Mouse (Mus musculus) adrenal gland, postnatal 10 days (tissue): ENCODE data around the gene Tnfrsf8. TPM values are rescaled to one million over a fixed set of nuclear protein-coding genes. Genes with fewer than 3 reads are reported as not detected.
"Not testable (repeated sequence)": the region's sequence is repeated elsewhere in the genome, so short reads cannot be mapped to it uniquely, and the experiment has no call there.

Experiments used
- DNase-seq: peaks from one replicate; pipeline ENCODE4 v3.0.0; 2021; ENCODE audit warnings: mixed read lengths
- total RNA-seq, 2 experiments: library from RNA; stranded (reverse); gene quantifications; 2 replicates each; pipeline ENCODE4 v1.2.3; 2021

The Tnfrsf8 gene
- total RNA-seq, 2 experiments from 2014 or later, result 0.21 to 0.24 TPM

DNA sequence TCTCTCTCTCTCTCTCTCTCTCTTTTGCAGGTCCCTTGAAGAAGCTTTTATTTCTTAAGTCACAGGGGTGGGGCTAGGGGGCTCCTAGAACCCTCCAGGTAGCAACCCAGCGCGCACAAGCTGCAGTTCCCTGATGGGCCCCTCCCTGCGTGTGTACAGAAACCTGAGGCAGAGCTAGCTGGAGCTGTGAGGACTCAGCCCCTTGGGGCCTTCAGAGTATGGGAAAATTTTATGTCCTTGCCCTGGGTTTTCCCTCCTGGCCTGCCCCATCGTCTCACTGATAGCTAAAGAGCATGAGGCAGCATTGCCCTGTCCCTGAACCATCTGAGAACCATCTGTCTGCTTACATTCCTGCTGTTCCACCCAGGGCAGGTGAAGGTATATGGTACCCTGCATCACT, 8.5 kb downstream of the Tnfrsf8 start:
- no peak for DNase-seq

DNA sequence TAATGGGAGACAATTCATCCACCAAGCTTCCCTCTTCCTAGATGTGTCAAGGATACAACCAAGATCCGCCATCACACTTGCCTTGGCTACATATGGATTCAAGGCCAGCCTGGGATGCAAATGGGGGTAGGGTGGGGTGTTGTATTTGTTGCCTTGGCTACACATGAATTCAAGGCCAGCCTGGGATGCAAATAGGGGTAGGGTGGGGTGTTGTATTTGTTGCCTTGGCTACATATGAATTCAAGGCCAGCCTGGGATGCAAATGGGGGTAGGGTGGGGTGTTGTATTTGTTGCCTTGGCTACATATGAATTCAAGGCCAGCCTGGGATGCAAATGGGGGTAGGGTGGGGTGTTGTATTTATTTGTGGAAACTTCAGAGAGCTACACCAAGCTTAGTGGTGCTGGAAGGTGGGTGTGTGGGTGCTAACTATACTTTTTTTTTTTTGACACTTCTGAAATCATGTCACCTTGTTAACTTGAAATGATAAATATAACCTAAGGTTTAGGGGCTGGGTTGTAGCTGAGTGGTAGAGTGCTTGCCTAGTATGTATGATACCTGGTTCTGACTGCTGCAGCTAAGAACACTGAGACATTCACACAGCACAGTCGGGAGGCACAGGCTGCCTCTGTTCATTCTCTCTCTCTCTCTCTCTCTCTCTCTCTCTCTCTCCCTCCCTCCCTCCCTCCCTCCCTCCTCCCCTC, 9.2 kb downstream of the Tnfrsf8 start:
- DNase-seq, result not testable (repeated sequence)

DNA sequence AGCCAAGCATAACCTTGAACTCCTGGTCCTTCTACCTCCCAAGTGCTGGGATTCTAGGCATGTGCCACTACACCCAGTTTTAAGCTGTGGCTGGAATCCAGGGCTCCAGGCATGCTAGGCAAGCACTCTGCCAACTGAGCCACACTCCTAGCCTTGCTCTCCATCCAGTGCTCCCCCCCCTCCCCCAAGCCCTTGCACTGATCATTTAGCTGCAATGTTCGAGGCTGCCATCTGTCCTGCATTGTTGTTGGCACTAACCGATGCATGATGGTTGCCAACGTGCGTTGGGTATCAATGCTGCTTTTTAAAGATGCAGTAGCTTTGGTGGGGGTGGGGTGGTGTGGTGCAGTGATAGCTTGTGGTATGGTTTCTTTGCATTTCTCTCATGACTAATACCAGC, 10.9 kb downstream of the Tnfrsf8 start:
- no peak for DNase-seq

DNA sequence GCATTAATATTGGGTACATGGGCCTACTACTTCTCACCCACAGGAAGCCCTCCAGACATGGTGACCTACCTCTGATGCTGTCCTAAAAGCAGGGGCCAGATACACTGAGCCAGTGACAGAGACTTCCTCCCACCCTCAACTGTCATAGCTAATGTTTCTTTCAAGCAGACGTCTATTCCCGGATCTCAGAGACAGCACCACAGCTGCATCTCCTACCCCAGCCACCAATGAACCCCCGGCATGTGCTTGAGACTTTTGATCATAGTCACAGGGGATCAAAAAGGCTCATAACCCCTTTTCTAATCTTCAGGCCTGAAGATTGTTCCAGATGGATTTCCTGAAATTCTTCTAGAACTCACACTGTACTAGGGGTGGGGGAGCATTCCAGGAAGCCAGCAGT, 12.9 kb downstream of the Tnfrsf8 start:
- no peak for DNase-seq

DNA sequence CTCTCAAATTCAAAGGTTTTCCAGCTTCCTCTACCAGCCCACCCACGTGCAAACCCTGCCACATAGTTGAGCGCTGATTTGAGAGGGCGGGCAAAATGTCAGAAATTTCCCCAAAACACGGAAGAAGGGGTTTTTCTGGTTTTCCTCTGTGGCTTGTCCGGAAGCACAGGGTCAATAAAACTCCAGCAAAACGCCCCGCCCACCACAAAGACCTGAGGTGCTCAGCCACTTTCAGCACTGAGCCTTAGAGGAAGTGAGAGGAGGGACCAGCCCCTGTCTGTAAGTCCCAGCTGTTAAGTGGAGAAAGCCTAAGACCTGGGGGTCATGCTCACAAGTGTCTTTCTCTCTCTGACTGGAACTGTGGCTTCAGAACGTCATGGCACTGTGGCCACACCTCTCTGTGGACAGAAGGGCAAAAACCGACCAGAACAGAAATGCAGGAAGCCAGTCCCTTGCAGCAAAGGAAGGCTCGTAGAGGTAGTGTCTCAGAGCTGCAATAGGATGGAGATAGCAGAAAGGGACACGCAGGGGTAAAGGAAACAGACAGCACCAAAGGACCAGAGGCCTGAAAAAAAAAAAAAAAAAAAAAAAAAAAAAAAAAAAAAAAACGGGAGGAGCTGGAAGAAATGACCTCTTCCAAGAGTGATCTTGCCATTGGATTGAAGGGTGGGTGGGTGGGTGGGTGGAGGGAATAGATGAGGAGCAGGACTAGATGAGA, 14.6 kb downstream of the Tnfrsf8 start:
- DNase-seq, result no peak

DNA sequence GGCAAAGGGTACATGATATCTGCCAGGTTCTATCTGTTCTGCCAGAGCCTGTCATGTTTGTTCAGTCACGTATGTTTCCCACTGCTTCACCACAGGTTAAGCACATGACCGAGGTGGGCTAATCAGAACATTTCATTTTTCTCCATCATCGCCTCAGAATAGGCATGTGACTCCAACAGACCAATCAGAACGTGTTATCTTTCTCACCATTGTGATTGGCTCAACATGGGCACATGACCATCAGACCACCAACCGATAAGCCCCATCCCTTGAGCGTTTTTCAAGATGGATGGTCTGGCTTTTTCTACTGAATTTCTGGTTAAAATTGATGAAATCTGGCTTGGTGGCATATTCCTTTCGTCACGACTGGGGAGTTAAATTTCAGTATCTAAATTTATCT, 15.6 kb downstream of the Tnfrsf8 start:
- DNase-seq, result no peak

DNA sequence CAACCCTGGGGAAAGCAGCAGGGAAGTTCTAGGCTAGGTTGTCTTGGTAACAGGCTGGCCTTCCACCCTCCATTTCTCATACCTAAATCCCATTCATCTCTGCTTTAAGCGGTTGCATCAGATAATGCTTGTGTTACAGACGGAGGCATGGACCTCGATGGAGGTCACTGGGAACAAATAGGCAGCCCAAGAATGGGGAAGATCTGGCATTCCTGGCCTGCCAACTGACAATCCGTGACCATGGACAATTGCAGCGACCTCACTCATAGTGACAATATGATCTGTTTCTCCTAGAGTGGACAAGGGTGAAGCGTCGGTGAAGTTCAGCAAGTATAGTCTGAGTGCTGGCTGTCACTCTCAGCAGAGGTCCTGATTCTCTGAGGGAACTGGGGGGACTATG, 16.1 kb downstream of the Tnfrsf8 start:
- no peak for DNase-seq

DNA sequence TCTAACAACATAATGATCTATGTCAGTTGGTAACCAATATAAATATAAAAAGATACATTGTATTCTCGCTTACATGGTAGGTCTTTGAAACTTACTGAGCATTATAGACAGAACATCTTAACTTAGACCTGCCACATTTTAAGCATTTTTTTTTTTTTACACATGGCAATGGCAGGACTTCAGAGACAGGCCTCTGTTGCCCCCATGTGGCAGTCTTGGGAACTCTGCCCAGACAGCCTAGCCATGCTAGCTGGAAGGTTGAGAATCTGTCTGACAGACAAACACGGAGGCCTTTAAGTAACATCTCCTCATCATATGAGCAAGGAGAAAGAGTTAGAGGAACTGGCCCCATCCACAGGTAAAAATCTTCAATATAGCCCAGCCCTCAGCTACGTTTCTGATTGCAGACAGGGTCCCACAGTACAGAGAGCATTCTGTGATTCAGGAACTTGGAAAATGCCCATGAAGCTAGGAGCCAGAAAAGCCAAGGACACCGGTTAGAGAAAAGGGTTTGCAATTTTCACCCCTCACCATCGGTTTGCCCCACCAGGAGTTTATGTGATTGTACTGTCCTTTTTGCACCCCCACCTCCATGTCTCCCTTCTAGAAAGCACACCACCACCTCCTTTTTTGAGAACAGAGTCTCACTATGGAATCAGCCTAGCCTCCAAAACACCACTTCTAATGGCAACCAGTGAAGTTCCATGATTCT, 19.2 kb downstream of the Tnfrsf8 start:
- peak; percentile 85 for DNase-seq

DNA sequence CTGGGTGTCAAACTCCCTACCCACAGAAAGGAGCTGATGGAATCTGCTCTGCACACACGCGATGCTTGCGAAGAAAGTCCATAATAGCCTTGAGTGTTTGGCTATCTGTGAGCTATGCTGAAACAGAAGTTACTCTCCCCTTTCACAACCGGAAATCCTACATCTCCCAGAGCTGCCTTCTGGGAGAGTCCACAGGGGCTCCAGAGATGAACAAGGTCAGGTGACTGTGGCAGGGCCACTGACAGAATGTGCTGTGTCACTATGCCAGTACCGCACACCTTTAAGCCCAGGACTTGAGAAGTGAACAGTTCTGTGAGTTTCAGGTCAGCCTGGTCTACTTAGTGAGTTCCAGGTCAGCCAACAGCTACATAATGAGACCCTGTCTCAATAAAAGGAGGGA, 20.4 kb downstream of the Tnfrsf8 start:
- DNase-seq, result no peak

DNA sequence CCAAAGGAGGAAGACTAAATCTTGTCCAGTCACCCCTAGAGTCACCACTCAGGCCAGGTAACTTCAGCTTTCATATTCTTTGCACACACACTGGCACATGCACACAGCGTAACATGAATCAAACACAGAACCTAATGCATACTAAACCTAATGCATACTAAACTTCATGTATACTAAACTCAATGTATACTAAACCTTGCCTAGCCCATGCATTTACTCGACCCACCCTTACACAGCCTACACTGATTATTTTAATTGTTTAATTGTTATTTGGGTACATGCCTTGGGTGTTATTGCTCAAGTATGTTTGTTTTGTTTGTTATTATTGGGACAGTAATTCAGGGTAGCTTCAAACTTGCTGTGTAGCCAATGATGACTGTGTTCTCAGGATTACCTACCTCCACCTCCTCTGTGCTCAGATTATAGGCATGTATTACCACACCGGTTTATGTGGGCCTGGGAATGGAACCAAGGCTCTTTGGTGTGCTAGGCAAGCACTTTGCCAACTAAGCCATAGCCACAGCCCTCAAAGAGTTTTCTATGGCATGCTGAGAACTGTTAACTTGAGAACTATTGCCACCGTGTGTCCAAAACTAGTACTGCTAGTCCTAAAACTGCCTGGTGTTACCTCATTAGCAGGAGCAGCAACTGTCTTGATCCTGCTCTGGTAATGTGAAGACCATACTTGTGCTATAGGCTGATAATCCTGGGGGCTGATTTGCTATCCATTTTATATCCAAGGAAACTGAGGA, 28.4 kb downstream of the Tnfrsf8 start:
- DNase-seq, result peak; percentile 80

DNA sequence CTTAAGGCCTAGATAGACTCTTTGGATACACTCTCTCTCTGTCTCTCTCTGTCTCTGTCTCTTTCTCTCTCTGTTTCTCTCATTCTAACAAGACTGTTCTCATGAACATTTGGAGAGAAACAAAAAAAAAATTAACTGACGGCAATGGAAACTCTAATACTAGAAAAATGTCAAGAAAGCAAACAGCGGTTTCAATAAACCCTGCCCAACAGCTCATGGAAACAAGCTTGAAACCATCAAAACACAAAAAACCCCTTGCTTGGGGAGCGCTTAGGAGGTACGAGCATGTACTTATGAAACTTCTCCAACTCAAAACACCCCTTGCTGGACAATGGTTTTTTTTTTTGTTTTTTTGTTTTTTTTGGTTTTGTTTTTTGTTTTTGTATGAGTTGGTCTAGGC, 30.3 kb downstream of the Tnfrsf8 start:
- no peak for DNase-seq

DNA sequence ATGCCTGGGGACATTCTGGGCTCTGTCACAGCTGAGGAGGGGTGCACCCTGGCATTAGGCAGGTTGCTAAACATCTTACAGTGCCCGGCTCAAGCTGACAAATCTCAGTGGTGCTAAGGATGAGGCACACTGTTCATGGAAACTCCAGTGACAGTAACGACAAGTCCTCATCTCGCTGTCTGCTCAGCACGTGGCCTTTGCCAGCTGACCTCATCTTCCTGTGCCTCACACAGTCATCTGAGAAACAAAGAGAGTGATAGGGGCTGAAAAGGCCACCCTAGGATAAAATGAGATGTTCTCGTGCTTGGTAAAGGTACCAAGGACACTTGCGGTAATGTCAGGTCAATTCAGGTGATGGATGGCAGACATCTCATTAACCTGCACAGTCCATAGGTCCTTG, 31.5 kb downstream of the Tnfrsf8 start:
- DNase-seq, result no peak

DNA sequence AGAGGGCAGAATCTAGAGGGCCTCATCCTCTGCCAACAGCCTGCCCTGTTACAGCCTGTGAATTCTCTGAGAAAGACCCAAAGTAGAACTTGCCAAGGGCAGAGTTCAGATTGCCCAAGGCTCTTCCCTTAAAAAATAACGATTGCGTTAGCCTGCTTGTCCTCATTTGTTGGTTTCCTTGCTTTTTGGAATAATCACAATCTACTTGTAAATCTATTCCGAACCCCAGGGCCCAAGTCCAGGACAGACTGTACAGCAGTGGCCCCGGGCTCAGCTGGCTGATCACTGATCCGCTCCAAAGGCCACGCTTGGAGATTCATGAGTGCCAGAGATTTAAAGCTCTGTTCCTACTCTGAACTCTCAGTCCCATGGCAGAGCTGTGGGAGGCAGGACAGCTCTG, 34.0 kb downstream of the Tnfrsf8 start:
- DNase-seq, result peak; percentile 66

DNA sequence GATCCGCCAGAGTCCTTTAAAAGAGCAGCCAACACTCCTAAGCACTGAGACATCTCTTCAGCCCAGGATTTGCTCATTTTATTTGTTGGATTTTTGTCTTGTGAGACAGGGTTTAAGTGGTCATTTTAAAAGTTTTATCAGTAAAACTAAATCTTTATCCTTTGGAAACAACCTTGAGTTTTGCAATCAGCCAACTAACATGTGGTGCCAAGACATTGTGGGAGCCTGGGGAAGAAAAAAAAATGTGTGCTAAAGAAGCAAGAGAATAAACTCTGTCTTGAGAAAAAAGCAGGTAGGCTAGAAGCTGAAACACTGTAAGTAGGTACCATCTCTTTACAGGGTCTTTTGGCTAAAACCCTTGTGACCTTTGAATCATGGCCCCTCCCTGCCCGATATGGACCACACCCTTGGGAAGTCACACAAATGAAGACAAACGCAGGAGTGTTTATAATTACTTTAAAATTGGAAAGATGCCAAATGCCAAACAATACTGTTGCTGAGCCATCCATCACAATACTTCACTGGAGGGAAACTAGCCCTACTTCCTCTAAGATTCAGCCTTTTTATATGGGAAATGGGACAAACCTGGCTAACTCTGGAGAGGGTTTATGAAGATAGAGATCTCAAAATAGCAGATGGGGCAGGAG, 36.1 kb downstream of the Tnfrsf8 start:
- DNase-seq, result no peak

DNA sequence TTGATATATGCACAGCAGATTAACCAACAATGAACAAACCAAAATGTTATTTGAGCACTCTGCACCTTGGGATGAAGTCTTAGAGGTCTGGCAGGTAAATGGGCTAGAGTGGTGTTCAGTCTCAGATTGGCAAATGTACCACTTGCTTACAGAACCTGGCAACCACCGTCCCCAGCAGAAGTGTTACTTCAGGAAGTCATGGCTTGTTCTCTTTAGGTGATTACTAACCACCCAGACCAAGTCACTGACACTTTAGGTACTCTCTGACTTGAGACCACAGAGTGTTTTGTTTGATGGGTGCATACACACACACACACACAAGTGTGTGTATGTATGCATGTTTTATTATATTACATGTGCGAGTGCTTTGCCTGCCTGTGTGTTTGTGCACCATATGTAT, 36.7 kb downstream of the Tnfrsf8 start:
- DNase-seq, result no peak

DNA sequence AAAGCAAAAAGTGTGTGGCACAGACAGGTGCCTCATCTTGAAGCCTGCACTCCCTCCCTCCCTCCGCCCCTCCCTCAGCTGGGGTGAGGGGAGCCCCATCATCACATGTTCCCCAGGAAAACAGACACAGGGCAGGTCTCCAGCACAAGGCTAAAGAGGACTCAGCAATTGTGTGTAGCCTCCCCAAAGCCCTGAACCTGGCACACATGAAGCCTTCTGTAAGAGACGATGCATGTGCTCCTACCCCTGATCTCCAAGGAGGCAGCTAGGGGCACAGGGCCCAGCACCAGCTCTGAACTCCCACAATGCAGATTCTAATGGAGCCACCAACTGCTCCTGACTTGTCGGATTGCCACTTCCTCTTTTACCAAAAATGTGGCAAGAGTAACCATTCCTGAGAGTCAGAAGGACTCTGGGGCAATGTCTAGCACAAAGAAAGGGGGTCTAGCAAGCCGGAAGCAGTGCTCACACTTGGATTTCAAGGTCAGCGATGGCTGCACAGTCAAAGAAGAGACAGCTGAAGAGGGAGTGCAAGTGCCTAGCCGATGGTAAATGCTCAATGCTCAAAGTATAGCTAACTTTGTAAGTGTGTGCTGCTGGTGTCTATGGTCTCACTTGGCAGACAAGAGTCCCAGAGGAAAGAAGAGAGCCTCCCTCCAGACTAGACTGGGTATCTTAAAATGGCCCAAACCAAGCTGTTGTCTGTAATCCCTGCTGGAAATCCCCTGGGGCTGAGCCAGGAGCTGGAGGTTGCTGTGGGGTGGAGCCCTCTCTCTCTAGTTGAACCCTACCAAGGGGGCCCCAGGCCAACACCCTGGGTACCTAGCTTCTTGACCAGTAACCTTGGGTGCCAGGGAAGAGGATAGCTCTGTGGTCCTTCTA, 38.4 kb downstream of the Tnfrsf8 start:
- DNase-seq, result peak; percentile 49

DNA sequence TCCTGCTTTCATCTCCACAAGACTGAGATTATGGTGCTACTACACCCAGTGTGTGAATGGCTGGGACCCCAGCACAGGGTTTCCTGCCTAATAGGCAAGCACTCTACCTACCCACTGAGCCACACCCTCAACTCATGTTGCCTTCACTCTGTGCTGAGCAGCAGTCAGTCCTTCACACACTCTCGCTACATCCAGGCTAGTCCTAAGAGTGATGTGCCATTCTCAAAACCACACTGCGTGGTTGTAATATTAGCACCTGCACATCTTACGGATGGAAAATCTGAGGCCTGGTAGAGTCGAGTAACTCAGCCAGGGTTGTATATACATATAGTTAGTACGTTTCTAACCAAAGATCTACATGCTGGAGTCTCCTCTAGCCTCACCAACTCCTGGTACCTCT, 40.1 kb downstream of the Tnfrsf8 start:
- DNase-seq, result no peak

DNA sequence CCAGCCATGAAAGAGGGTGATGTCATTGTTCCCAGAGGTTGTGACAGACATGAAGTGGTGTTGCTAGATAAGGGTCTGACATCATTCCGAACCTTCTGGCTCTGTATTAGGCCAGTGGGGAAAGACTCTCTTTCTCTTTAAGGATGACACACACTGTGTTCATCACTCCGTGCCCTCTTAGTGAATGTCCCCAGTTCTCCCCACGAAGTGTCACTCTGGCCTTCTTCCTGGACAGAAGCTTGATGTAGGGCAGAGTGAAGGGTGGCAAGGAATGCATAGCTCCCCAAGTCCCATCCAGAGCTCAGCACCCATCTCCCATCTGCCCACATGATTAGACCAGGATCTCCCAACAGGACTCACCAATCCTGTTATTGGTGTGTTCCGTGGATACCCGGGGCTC, 41.0 kb downstream of the Tnfrsf8 start:
- DNase-seq, result no peak

DNA sequence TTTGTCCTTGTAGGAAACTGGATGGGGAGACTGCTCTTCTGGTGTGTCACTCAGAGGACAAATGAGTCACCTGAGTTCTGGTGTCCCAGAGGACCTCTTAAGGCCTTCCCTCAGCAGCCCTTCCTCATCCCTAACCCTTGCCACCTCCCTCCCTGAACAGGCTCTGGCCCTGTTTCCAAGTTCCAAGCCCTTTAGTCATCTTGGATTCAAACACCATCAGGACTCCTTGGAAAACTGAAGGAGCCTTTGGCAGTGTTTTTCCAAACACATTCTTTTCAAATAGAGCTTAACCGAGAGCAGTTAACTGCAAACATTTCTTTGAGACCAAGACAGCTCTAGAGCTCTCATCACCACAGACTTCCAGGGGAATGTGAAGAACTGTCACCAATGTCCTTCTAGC, 42.2 kb downstream of the Tnfrsf8 start:
- DNase-seq, result no peak

DNA sequence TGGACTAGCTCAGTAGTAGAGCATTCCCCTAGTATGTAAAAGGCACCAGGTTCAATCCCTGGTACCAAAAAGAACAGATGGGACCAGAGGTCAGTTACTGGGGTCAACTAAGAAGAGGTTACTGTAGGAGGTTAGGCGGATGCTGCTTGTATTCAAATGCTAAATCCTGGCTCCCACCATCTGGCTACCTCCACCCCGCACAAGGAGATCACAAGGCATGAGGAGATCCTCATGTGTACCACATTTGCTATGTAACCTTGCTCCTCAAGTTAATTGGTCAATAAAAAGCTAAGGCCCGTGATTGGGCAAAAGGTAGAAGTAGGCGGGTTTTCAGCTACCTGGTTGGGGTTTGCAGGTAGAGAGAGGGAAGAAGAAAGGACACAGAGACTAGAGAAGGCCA, 43.3 kb downstream of the Tnfrsf8 start:
- DNase-seq, result no peak

DNA sequence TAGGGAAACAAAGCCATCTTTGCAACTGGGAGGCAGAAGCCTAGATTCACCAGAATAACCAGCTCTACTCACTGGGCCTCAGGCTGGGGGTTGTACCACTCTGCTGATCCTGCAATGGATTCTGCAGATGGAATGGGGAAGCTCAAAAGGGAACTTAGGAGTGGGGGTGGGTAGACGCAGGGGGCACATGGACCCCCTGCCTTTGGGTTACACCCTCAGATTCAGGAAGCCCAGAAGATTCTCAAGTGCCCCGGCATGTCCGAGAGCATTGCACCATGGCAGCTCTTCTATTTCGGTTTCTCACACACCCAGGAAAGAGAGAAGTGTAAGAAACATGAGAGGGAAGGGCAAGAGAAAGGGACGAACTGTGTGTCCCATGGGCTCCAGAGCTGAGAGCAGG, 44.8 kb downstream of the Tnfrsf8 start:
- no peak for DNase-seq
